Mouse (Mus musculus) cerebellum, postnatal 36 days (tissue): ENCODE measurements at regions not wholly inside any gene's neighbourhood (a gene's known extent, or its start where the extent isn't known, plus 50 kb on each side); places are given as distances from the start of the nearest gene placed in this dataset.

Source experiments
- DNase-seq, 2 experiments: peaks; one replicate each; pipeline ENCODE4 v3.0.0; 2021 to 2022; ENCODE audit warnings: mixed read lengths in 2 of 2

DNA sequence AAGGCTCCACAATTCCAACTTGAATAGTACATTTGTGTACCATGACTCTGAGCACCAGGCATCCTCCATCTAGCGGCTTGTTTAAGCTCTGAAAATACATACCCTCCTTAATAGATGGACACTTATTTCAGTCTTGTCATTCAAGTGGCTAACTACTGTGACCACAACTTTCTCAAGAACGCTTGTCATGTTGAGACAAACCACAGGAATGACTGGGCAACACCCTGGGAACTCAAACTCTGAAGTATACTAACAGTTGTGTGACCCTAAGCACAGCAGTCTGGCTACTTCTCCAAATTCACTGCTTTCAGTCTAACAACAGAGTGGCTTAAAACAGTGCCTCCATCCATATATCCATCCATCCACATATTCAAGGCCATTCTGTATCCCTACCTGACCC, 380.4 kb upstream of the Thbs1 start:
- DNase-seq = no peak

DNA sequence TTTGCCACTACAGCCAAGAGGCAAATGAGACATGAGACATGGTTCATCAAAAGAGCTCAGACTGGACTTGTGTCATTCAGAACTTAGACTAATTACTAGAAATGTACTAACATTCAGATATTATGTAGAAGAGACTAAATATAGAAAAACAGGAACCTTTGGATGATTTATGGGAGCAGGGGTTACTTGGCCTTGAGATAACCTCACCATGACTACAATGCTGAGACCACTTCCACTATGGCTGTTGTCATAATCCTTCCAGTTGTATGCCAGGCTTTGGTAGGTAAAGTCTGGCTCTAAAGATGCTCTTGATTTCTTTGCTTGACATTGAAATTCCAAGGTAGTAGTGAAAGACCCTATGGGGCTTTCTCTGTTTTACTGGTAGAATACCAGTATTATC, 369.3 kb upstream of the Thbs1 start:
- DNase-seq = no peak

DNA sequence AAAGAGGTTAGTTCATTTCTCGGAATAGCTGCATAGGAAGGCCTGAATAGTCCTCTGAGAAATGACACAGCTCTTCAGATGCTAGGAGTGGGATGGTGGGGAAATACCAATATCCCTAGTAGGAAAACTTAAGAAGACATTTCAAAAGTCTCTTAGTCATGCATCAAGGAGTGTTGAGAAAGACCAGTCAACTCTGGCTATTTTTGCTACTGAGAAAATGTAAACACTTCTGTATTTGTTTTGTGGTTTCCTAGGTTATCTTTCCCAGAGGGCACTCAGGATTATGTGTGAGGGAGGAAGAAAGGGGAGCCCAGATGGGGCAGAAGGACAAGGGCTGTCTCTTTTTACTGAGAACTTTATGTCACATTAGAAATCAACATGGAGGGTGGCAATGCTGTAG, 367.8 kb upstream of the Thbs1 start:
- DNase-seq = no peak

DNA sequence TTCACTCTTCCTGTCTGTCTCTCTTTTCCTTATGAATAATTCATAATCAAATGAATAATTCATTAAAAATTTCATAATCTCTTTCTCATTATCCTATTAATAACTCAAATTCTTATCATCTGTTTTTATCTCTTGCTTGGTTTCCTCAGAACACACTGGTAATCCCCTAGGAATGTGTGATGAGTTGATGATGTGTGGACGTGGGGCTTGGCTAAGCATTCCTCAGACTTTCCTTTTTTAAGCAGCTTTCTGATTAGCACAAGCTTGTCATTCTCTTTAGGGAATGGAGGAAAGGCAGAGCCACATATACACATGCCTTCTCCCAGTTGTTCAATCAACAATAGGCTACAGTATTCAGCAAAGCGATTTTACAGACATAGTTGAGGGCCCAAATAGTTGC, 365.9 kb upstream of the Thbs1 start:
- DNase-seq = no peak

DNA sequence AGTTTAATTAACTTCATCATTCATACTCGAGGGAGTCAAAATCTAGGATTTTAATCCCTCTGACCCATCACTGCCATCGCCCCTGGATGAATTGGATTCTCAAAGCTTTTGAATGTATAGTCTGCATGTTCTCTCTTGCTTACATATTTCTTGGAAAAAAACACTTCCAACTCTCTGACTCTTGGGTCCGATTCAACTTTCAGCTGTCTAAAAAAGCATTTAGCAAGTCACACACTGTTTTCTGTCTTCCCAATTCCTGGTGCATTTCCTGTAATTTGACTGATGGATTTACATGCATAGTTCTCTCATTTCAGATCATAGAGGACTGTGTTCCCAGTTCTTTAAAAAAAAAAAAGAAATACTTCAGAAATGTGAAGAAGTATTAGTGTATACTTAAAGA, 364.5 kb upstream of the Thbs1 start:
- no peak for DNase-seq

DNA sequence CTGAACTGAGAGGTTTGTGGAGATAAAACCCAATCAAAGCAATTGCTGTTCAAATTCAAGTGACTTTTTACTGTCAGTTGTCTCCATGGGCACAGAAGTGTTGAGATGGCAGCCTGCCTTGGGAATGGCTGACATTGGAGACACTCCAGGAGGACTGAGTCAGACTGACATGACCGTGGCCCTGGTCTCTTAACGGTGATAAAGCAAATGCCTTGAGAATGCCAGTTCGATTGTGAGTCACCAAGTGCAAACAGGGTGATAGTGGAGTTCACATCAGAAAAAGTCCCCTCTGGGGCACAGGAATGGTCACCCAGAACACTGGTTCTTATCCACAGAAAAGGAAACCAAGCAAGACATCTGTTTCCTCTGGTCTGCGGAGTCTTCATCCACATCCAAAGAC, 362.8 kb upstream of the Thbs1 start:
- no peak for DNase-seq

GRCm38 (mm10) chr2:117759491-117760013, 352.1 kb upstream of the Thbs1 start:
- DNase-seq = no peak

- DNase-seq = no peak
Measured at GRCm38 (mm10) chr2:117763631-117764030, 348.0 kb upstream of the Thbs1 start.

DNA sequence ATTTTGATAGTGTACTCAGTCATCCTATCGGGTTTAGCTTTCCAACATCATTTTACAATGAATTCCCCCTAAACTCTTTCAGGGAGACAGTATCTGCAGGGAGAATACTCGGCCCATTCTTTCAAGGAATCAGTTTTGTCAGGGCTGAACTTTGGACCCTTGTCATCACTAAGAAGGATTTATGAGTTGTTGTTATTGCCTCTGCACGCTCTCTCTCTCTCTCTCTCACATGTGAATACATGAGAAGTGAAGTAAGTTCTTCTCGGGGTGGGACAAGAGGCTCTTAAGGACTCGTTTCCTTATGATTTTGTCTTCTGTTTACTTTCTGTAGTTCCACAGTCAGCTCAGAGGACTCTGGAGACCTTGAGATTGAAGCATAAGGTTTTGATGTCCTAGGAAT, 346.1 kb upstream of the Thbs1 start:
- DNase-seq = no peak

- DNase-seq = no peak
Measured at GRCm38 (mm10) chr2:117766450-117766849, 345.2 kb upstream of the Thbs1 start.

- no peak for DNase-seq
Measured at GRCm38 (mm10) chr2:117769402-117770114, 342.1 kb upstream of the Thbs1 start.

- no peak for DNase-seq
Measured at GRCm38 (mm10) chr2:117770115-117770485, 341.6 kb upstream of the Thbs1 start.

- DNase-seq = no peak
Measured at GRCm38 (mm10) chr2:117780287-117780686, 331.4 kb upstream of the Thbs1 start.

DNA sequence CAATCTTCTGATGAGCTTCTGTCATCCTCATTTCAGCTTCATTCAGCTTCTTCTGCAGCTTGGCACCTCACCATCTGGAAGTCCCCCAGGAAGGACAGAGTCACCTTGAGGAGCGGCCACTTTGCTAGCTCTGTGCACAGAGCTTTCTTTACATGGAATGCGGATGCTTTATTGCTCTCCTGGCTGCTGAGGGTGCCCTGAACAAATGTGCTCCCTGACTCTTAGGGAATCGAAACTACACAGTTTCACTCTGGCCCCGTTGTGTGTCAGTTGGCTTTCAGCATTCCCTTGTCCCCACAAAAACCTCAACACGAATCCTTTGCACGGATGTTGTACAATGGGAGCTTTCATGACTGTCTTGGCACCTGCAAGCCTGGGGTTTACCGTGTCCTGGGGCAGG, 330.9 kb upstream of the Thbs1 start:
- DNase-seq = no peak

DNA sequence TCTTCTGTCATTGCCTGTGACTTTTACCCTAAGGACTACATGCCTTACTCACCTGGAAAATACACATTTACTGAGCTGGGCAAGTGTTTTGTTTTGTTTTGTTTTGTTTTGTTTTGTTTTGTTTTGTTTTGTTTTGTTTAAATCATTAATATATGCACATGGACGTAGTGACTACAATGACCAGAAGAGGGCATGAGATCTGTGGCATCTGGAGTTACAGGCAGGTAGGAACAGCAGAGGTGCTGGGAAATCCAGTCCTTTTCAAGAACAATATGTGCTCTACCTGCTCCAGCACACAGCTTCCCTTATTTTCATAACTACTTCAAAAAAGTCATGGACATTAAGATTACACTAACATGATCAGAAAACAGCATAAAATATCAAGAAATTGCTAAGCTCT, 324.4 kb upstream of the Thbs1 start:
- DNase-seq = no peak

GRCm38 (mm10) chr2:117794285-117794684, 317.4 kb upstream of the Thbs1 start:
- DNase-seq = no peak

DNA sequence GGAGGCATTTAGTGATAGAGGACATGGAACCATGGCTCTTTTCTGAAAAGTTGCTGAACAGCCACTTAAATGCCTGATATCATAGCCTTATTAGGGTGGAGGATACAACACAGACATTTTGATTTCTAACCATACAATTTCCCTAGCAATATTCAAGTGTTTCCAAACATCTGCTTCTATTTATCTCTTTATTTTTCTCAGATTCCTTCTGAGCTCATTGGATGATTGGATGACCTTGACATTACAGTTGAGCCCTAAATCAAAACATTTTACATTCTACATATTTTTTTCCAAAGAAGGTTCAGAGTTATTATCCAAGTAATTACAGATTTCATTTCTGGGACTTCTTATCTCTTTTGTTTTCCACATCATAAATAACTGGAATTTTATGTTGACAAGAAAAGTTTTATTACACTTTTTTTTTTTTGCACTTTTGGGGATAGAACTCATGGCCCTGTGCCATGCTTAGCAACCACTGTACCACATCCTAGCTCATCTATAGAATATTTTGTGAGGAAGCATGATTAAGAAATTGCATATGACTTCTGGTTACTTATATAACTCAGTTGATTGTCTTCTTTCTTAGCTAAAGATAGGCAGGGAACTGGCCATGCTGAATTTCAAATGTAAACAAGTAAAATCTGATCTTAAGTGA, 309.6 kb upstream of the Thbs1 start:
- DNase-seq = no peak

GRCm38 (mm10) chr2:117802686-117803085, 309.0 kb upstream of the Thbs1 start:
- no peak for DNase-seq

GRCm38 (mm10) chr2:117804686-117805085, 307.0 kb upstream of the Thbs1 start:
- DNase-seq = no peak

DNA sequence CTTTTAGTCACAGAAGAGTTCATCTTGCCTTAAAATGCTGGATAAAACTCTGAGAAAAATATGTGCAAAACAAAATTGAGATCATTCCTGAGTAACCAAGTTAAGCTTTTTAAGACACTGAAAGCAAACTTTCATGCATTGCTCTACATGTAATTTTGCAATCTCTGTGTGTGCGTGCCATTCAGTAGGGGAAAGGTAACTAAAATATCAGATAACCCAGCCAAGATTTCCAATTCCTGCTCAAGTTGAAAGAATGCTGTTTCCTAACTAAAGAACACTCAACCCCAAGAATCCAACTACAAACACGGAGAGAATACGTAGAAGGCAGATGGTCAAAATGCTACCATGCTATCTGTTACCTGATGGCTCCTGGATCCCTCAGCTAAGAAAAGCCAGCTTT, 304.6 kb upstream of the Thbs1 start:
- no peak for DNase-seq

- DNase-seq = no peak
Measured at GRCm38 (mm10) chr2:117811506-117811905, 300.2 kb upstream of the Thbs1 start.

DNA sequence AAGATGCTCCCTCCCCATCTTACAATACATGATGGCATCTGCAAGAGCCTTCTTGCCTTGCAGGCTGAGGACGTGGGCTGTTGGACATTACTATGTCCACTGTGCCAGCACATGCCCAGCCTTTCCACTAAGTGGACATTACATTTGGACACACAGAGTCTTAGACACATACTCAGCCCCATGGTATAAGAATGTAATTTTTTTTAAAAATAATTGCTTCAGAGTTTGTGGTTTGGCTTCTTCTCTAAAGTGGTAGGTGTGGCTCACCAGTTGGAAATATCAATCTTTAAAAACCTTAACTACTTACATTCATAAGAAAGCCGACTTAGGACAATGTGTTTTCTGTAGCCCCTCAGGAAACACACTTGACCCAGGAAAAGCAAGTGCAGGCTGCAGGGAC, 299.7 kb upstream of the Thbs1 start:
- no peak for DNase-seq

DNA sequence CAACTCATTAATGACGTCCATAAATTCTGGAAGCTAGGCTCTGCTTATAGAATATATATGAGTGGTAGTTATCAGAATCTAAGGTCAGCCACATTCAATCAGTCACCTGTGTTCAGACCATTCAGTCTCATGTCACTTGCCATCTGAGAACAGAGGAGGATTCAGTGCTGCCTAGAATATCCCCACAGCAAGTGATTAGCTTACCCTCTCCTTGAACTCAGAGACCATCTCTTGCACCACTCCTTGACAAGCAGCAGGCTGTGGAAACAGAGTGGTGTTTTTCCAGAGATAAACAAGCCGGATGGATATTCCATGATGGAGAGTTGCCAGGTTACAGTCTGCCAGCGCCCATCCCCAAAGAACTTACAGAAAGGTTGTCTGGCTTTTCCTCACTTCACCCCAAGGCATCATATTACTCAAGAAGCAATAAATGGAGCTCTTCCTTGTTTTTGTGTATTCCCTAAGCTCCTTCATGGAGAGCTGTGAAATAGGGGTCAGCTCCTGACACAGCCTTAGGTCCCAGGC, 291.9 kb upstream of the Thbs1 start:
- DNase-seq = no peak

GRCm38 (mm10) chr2:117820708-117821107, 291.0 kb upstream of the Thbs1 start:
- no peak for DNase-seq
